Mouse (Mus musculus) neural tube, embryonic 14.5 days (tissue): ENCODE data around the gene Vsx1. TPM values are rescaled to one million over a fixed set of nuclear protein-coding genes. Genes with fewer than 3 reads are reported as not detected.

Source experiments
- ATAC-seq: fragments of 200-750 bp; cut with Nextera tagmentation; 2 replicates; pipeline ENCODE4 v1.8.0; 2017; ENCODE audit warnings: low read depth, mild to moderate bottlenecking, moderate TSS enrichment, moderate library complexity
- H3K27ac ChIP-seq: fragments of 300-500 bp; sonication (generic); 2 replicates; pipeline ENCODE4 v1.5.1; 2014; ENCODE audit warnings: low read depth, mild to moderate bottlenecking, control low read depth, low read length, moderate library complexity, mixed read lengths
- H3K27me3 ChIP-seq: fragments of 300-500 bp; sonication (generic); 2 replicates; pipeline ENCODE4 v1.6.1; 2014; ENCODE audit warnings: low read length; ENCODE audit not compliant: control insufficient read depth, insufficient read depth
- H3K36me3 ChIP-seq: fragments of 300-500 bp; sonication (generic); 2 replicates; pipeline ENCODE4 v1.6.1; 2014; ENCODE audit warnings: low read length, mixed read lengths; ENCODE audit not compliant: control insufficient read depth, insufficient read depth
- H3K4me1 ChIP-seq: fragments of 300-500 bp; sonication (generic); 2 replicates; pipeline ENCODE4 v1.6.1; 2014; ENCODE audit warnings: low read length; ENCODE audit not compliant: control insufficient read depth, insufficient read depth
- H3K4me2 ChIP-seq: fragments of 300-500 bp; sonication (generic); 2 replicates; pipeline ENCODE4 v1.6.1; 2014; ENCODE audit warnings: mild to moderate bottlenecking, low read depth, low read length, control low read depth
- H3K4me3 ChIP-seq: fragments of 300-500 bp; sonication (generic); 2 replicates; pipeline ENCODE4 v1.5.1; 2014; ENCODE audit warnings: low read depth, low read length, control low read depth, mixed read lengths
- H3K9ac ChIP-seq: fragments of 300-500 bp; sonication (generic); replicated peaks from 2 replicates; pipeline ENCODE4 v1.6.1; 2014; ENCODE audit warnings: low read depth, mild to moderate bottlenecking, control low read depth, low read length, mixed read lengths
- H3K9me3 ChIP-seq: fragments of 300-500 bp; sonication (generic); 2 replicates; pipeline ENCODE4 v1.6.1; 2016; ENCODE audit warnings: low read length; ENCODE audit not compliant: control insufficient read depth
- WGBS: fragments of 180-500 bp; shearing (Covaris S2); extraction: QIAGEN DNeasy Blood & Tissue Kit; methylation state at CpG from one replicate; pipeline ENCODE4 v1.1.7; 2014; 5-methylcytosine and 5-hydroxymethylcytosine counted together
- polyA plus RNA-seq: library from polyadenylated mRNA; unstranded; fragments of >200 nt; fragmentation: Nextera tagmentation; extraction: Ambion mirVana; gene quantifications from 2 replicates; pipeline ENCODE4 v1.2.1, GENCODE M21; 2014

The Vsx1 gene
- polyA plus RNA-seq, 1 experiment from 2014 or later = 0.07 TPM

- no peak overlapping the region for H3K4me3 ChIP-seq
- 84% methylated on average over 5 of the region's 5 CpGs for WGBS
- H3K4me1 ChIP-seq = peaks cover 5% of the 10 kb centered on the region; the same call in 1 of the 2 replicates
- no peak overlapping the region for H3K4me2 ChIP-seq
- H3K36me3 ChIP-seq = no peaks in the 10 kb centered on the region
- ATAC-seq = no peak
- H3K9ac ChIP-seq = no peak overlapping the region
- H3K27ac ChIP-seq = no peak overlapping the region
- no peaks in the 10 kb centered on the region for H3K9me3 ChIP-seq
- no peaks in the 10 kb centered on the region; the same call in 1 of the 2 replicates for H3K27me3 ChIP-seq
Observed at GRCm38 (mm10) chr2:150664152-150664920, 24.8 kb downstream of the Vsx1 start.

GRCm38 (mm10) chr2:150663255-150663654 is 25.9 kb downstream of the Vsx1 start:
- Histone ChIP-seq H3K27ac (0 out of 2 replicates have a peak overlapping the region, but pooled peaks have one; percentile 16), H3K4me1 (peaks cover 5% of the 10 kb centered on the region; the same call in 1 of the 2 replicates), H3K9ac (no peak overlapping the region), H3K27me3 (no peaks in the 10 kb centered on the region), H3K36me3 (no peaks in the 10 kb centered on the region), H3K4me3 (no peak overlapping the region), H3K4me2 (no peak overlapping the region), H3K9me3 (no peaks in the 10 kb centered on the region)
- 71% methylated on average over 9 of the region's 9 CpGs for WGBS
- no peak for ATAC-seq

DNA sequence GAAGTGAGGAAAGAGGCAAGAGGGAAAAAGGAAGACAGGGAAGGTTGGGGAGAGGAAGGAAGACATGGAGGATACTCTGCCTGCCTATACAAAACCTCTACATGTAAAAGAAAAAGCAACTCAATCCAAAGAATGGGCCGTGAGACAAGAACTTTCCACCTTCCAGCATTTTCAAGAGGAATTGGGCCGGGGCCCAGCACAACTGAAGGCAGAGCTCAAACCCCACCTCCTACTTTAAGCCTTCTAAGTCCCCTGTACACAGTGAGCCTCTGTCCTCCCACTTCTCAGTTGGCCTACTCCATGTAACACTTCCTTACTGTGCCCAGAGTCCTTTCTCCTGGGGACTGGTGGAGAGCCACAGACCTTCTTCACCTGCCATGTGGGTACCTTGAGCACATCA is 27.2 kb downstream of the Vsx1 start:
- H3K9me3 ChIP-seq = no peaks in the 10 kb centered on the region
- H3K9ac ChIP-seq = no peak overlapping the region
- no peaks in the 10 kb centered on the region for H3K36me3 ChIP-seq
- H3K4me3 ChIP-seq = no peak overlapping the region
- H3K4me2 ChIP-seq = no peak overlapping the region
- no peaks in the 10 kb centered on the region for H3K27me3 ChIP-seq
- ATAC-seq = no peak
- peaks cover 1% of the 10 kb centered on the region; the same call in 1 of the 2 replicates for H3K4me1 ChIP-seq
- no peak overlapping the region for H3K27ac ChIP-seq
- 84% methylated on average over 2 of the region's 2 CpGs for WGBS

DNA sequence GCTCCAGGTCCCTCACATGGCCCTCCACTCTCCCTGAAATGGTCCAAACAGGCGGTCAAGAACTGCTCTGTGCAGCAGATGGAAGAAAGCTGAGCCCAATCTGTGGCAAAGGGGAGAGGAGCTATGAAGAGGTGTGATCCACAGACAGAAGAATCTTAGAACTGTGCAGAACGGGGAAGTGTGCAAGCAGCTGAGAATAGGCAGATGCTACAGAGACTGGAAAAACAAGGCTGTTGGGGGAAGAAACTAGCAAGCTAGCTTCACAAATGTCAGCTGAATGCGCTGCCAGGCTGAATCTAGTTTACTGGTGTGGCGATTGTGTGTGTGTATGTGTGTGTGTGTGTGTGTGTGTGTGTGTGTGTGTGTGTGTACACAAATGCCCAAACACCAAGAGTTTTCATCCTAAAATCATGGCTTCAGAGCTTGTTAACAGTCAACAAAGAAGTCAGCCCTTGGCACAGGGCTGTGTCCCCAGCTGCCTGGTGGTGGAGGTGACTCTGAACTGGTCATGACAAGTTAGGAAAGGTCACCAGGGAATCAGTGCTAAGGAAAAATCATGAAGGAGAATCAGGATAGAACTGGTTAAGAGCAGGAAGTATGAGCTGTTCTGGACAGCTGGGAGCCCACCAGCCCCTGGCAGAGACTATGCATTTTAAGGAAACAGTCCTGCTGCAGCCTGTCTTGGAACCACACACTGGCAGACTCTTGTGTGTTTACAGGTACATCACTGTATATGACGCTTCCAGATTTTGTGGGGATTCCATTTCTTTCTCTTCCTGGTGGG is 28.3 kb downstream of the Vsx1 start:
- 90% methylated on average over 5 of the region's 5 CpGs for whole genome bisulfite sequencing
- no peak for ATAC-seq
- Histone ChIP-seq H3K9ac (no peak overlapping the region), H3K27ac (no peak overlapping the region), H3K4me3 (no peak overlapping the region), H3K9me3 (no peaks in the 10 kb centered on the region), H3K27me3 (no peaks in the 10 kb centered on the region), H3K36me3 (no peaks in the 10 kb centered on the region), H3K4me1 (no peaks in the 10 kb centered on the region), H3K4me2 (no peak overlapping the region)

DNA sequence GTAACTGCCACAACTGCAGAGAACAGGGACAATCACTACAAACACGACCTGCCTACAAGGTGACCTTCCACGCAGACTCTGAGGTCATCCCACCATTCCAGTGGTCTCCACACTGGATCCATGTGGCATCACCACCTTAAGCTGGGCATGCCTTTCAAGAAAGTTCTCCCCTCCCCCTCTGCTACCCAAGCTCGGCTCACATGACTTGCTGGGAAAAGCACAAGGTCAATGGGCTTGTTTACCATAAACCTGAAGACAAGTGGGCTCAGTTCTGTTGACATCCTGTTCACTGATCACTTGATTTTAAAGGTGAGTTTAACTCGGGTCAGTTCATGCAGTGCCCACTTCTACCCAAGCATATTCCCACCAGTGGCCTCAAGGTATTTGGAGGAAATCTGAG is 29.1 kb downstream of the Vsx1 start:
- Histone ChIP-seq H3K27ac (no peak overlapping the region), H3K27me3 (no peaks in the 10 kb centered on the region), H3K4me2 (no peak overlapping the region), H3K4me1 (no peaks in the 10 kb centered on the region), H3K4me3 (no peak overlapping the region), H3K9me3 (no peaks in the 10 kb centered on the region), H3K9ac (no peak overlapping the region), H3K36me3 (no peaks in the 10 kb centered on the region)
- 73% methylated on average over 4 of the region's 4 CpGs for WGBS
- no peak for ATAC-seq

DNA sequence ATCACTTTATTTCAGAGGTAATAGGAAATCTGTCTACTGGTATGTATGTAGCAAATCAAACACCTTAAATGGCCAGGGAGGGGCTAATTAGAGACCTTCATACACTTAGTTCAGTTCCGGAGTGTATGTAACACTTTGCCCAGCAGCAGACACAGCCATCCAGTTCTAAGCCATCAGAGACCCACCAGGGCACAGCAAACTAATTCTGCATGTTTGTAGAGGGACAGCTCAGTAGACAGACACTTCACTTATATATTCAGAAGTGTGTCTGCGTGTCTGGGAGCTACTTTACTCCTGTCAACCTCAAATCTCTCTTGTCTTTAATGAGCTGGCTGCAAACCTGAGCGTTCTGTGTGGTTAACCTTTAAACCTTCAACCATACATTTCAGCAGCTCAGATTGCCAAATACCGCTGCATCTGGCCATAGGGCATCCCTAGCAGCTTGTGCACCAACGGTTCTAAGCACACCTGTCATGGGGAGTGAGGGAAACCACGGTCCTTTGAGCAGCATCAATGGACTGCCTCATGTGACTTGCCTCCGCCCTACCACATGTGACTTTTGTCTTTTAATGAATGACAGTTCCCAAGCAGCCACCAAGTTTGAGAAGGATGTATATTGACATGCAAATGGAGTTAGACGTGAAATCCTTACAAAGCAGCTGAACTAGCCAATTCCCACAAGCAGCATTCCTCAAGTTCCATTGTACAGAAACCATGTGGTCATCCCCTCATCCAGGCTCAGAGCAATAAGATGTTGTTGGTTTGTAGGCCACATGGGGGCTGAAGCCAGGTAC is 32.0 kb downstream of the Vsx1 start:
- Histone ChIP-seq H3K4me1 (no peaks in the 10 kb centered on the region), H3K4me3 (no peak overlapping the region), H3K27me3 (no peaks in the 10 kb centered on the region), H3K4me2 (no peak overlapping the region), H3K9ac (no peak overlapping the region), H3K9me3 (no peaks in the 10 kb centered on the region), H3K36me3 (no peaks in the 10 kb centered on the region), H3K27ac (no peak overlapping the region)
- ATAC-seq = peak; percentile 85
- 27% methylated on average over 8 of the region's 8 CpGs for WGBS

DNA sequence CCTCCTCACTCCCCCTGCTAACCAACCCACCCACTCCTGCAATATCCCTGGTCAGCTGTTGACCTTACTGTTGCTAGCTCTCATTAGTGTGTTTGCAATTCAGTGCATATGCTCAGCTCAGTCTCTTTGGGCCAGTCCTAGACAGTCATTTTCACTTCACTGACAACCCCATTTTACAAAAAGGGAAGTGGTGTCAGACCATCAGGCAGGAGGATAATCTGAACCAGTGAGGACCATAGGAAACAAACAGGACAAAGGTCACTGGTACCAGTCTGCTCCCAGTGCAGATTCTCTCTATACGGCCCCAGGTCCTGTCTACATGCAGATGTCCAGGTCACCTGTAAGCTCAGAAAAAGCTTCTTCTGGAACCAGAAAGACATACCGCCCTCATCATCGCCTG is 33.0 kb downstream of the Vsx1 start:
- no peak overlapping the region for H3K27ac ChIP-seq

DNA sequence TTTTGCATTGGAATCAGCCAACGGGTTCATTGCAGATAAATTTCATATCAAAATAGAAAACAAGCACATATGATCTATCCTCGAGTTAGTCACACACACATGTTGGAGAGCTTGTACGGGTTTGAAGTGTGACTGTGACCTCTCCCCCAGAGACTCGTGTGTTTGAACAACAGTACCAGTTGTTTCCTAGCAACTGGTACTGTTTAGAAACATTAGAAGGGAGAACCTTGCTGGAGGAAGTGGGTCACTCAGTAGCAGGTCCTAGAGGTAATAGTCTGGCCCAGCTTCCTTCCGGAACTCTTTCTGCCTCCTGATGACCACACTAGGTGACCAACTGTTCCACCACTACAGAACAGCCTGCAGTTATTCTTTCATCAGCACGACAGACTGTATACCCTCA is 33.9 kb downstream of the Vsx1 start:
- Histone ChIP-seq H3K9ac (no peak overlapping the region), H3K4me1 (peaks cover 2% of the 10 kb centered on the region; the same call in 1 of the 2 replicates), H3K4me3 (no peak overlapping the region), H3K27me3 (no peaks in the 10 kb centered on the region), H3K4me2 (no peak overlapping the region), H3K27ac (no peak overlapping the region), H3K36me3 (no peaks in the 10 kb centered on the region), H3K9me3 (no peaks in the 10 kb centered on the region)
- no peak for ATAC-seq
- 87% methylated on average over 6 of the region's 6 CpGs for WGBS

More for the DNA sequence above, 33.0 kb downstream of the Vsx1 start:
- H3K9me3 ChIP-seq = no peaks in the 10 kb centered on the region
- WGBS = 91% methylated on average over 3 of the region's 3 CpGs
- no peaks in the 10 kb centered on the region for H3K36me3 ChIP-seq
- no peak for ATAC-seq
- H3K4me2 ChIP-seq = no peak overlapping the region
- no peak overlapping the region for H3K4me3 ChIP-seq
- H3K9ac ChIP-seq = no peak overlapping the region
- no peaks in the 10 kb centered on the region for H3K4me1 ChIP-seq
- H3K27me3 ChIP-seq = no peaks in the 10 kb centered on the region
